Mouse (Mus musculus): ENCODE results near the gene Atrn.

DNA sequence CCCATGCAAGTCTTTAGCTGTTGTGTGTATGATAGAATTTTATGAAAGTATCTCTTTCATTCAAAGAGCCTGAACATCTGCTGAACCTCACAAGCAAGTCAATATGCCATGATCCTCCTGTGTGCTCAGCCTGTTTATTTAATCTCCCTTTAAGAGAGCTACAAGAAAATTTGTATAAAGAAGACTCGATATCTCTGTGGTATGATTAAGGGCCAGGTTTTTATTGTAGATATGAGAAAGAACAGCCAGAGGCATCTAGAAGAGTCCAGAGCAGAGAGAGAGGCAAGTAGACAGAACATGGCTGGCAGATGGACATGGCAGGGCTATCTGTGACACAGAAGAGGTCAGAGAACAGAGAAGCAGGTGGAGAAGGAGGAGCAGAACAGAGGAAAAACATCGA lies 139.7 kb downstream of the Atrn start:
- TF ChIP-seq POLR2A (IDR thresholded peaks at IDR 0.05; ENCODE audit: borderline replicate concordance, extremely low read depth, insufficient read depth, insufficient read length, poor library complexity, severe bottlenecking) (no peak), CTCF (IDR thresholded peaks at IDR 0.05; ENCODE audit: borderline replicate concordance, extremely low read depth, insufficient read depth, insufficient read length) (no peak)

Measured in brain, embryonic 14.5 days (tissue).